Mouse (Mus musculus): ENCODE measurements around the gene Eif3a. TPM values are rescaled to one million over a fixed set of nuclear protein-coding genes. Genes with fewer than 3 reads are reported as not detected.

Eif3a gene
- polyA plus RNA-seq (2015; fragmentation: Nextera tagmentation; extraction: Ambion mirVana) = 47.5 and 69.9 TPM in 2 replicates

GRCm38 (mm10) chr19:60790551-60791161 is at the start of gene Eif3a:
Gene Eif3a, minus strand, starts transcription at chr19:60790658.

GRCm38 (mm10) chr19:60811098-60812035 is 20.9 kb upstream of the Eif3a start, which contains the start of gene Fam45a:
Gene Fam45a, plus strand, starts transcription at chr19:60811585.

GRCm38 (mm10) chr19:60755438-60756191 is 34.8 kb downstream of the Eif3a start, which contains the start of gene Nanos1:
Gene Nanos1, plus strand, starts transcription at chr19:60755987.

Small RNA genes within 50 kb of the gene (microRNA-seq; reads per million reads assigned to microRNA genes)
- not detected for gene mmu-mir-3084-1 (ENCODE audit: borderline replicate concordance, insufficient number of aligned reads)

Other genes starting within 250 kb of the Eif3a start
- gene Cacul1, start 209.6 kb downstream of the Eif3a start, polyA plus RNA-seq (2015; fragmentation: Nextera tagmentation; extraction: Ambion mirVana) = 13.5 and 16.5 TPM in 2 replicates
- 2.2 and 2.7 TPM in 2 replicates for gene Nanos1, start 34.7 kb downstream of the Eif3a start, polyA plus RNA-seq (2015; fragmentation: Nextera tagmentation; extraction: Ambion mirVana)
- gene Fam45a, start 20.9 kb upstream of the Eif3a start, polyA plus RNA-seq (2015; fragmentation: Nextera tagmentation; extraction: Ambion mirVana) = 30.1 and 36.1 TPM in 2 replicates
- gene Sfxn4, start 70.8 kb upstream of the Eif3a start, polyA plus RNA-seq (2015; fragmentation: Nextera tagmentation; extraction: Ambion mirVana) = 11.1 and 11.4 TPM in 2 replicates
- 580 and 1,043 TPM in 2 replicates for gene Prdx3, start 83.9 kb upstream of the Eif3a start, polyA plus RNA-seq (2015; fragmentation: Nextera tagmentation; extraction: Ambion mirVana)
- gene Grk5, start 99.1 kb upstream of the Eif3a start, polyA plus RNA-seq (2015; fragmentation: Nextera tagmentation; extraction: Ambion mirVana) = 1.7 and 2.2 TPM in 2 replicates